Mouse (Mus musculus) MEL-GATA-1-ER (cell line): ENCODE data around the gene Gm11444.

Experiments
- DNase-seq: peaks from one replicate; pipeline ENCODE4 v3.0.0-alpha.2; 2012; ENCODE audit warnings: low read depth; ENCODE audit errors: extremely low read depth

Gm11444 gene

GRCm38 (mm10) chr11:85850233-85850632 lies at the start of gene Gm11444:
Gene Gm11444 (minus strand): TSS chr11:85850333.
- no peak for DNase-seq

GRCm38 (mm10) chr11:85896335-85896985 lies 46.3 kb upstream of the Gm11444 start:
- no peak for DNase-seq

GRCm38 (mm10) chr11:85894731-85895545 lies 44.8 kb upstream of the Gm11444 start:
- no peak for DNase-seq

GRCm38 (mm10) chr11:85894136-85894530 lies 44.0 kb upstream of the Gm11444 start:
- no peak for DNase-seq

GRCm38 (mm10) chr11:85893400-85894135 lies 43.4 kb upstream of the Gm11444 start:
- peak; percentile 36 for DNase-seq

- DNase-seq, result no peak
These were observed 42.6 kb upstream of the Gm11444 start for GRCm38 (mm10) chr11:85892771-85893170.

- no peak for DNase-seq
These were observed 41.5 kb upstream of the Gm11444 start for GRCm38 (mm10) chr11:85891692-85892040.

- DNase-seq, result no peak
These were observed 41.0 kb upstream of the Gm11444 start for GRCm38 (mm10) chr11:85891010-85891691.

GRCm38 (mm10) chr11:85890563-85890845 lies 40.4 kb upstream of the Gm11444 start:
- no peak for DNase-seq

- no peak for DNase-seq
These were observed 39.8 kb upstream of the Gm11444 start for GRCm38 (mm10) chr11:85889730-85890562.

GRCm38 (mm10) chr11:85889056-85889729 lies 39.1 kb upstream of the Gm11444 start:
- no peak for DNase-seq

GRCm38 (mm10) chr11:85888451-85888961 lies 38.4 kb upstream of the Gm11444 start:
- no peak for DNase-seq

GRCm38 (mm10) chr11:85887801-85888450 lies 37.8 kb upstream of the Gm11444 start:
- no peak for DNase-seq

GRCm38 (mm10) chr11:85887273-85887672 lies 37.1 kb upstream of the Gm11444 start:
- no peak for DNase-seq

- no peak for DNase-seq
These were observed 36.3 kb upstream of the Gm11444 start for GRCm38 (mm10) chr11:85886429-85886785.

- DNase-seq, result no peak
These were observed 35.7 kb upstream of the Gm11444 start, which contains the start of gene Tbx4 for GRCm38 (mm10) chr11:85885665-85886428. Gene Tbx4 (plus strand): TSS chr11:85886422.

- no peak for DNase-seq
These were observed 34.4 kb upstream of the Gm11444 start for GRCm38 (mm10) chr11:85884498-85884897.

- no peak for DNase-seq
These were observed 26.1 kb upstream of the Gm11444 start for GRCm38 (mm10) chr11:85876059-85876788.
